Mouse (Mus musculus) intestine, embryonic 14.5 days (tissue): ENCODE data around the gene Olfr1378. TPM values are rescaled to one million over a fixed set of nuclear protein-coding genes. Genes with fewer than 3 reads are reported as not detected.

ENCODE experiments used
- ATAC-seq: fragments of 200-750 bp; cut with Nextera tagmentation; replicated peaks from 2 replicates; pipeline ENCODE4 v1.8.0; 2017; ENCODE audit warnings: low read depth, moderate number of reproducible peaks, moderate TSS enrichment, moderate library complexity; ENCODE audit not compliant: low FRiP score, low TSS enrichment
- DNase-seq: peaks from one replicate; pipeline ENCODE4 v3.0.0-alpha.2; 2018; ENCODE audit warnings: low spot score
- H3K27ac ChIP-seq: fragments of 300-500 bp; sonication (generic); 2 replicates; pipeline ENCODE4 v1.5.1; 2014; ENCODE audit warnings: low read depth, mild to moderate bottlenecking, control low read depth
- H3K27me3 ChIP-seq: fragments of 300-500 bp; sonication (generic); replicated peaks from 2 replicates; pipeline ENCODE4 v1.6.1; 2014; ENCODE audit warnings: low read length, control low read depth; ENCODE audit not compliant: control insufficient read depth, insufficient read depth
- H3K36me3 ChIP-seq: fragments of 300-500 bp; sonication (generic); 2 replicates; pipeline ENCODE4 v1.6.1; 2014; ENCODE audit warnings: low read length, control low read depth; ENCODE audit not compliant: control insufficient read depth, insufficient read depth
- H3K4me1 ChIP-seq: fragments of 300-500 bp; sonication (generic); replicated peaks from 2 replicates; pipeline ENCODE4 v1.6.1; 2014; ENCODE audit warnings: low read length, control low read depth, mixed read lengths; ENCODE audit not compliant: control insufficient read depth, insufficient read depth
- H3K4me2 ChIP-seq: fragments of 300-500 bp; sonication (generic); 2 replicates; pipeline ENCODE4 v1.6.1; 2014; ENCODE audit warnings: low read length
- H3K4me3 ChIP-seq: fragments of 300-500 bp; sonication (generic); 2 replicates; pipeline ENCODE4 v1.5.1; 2014; ENCODE audit warnings: low read depth, low read length, control low read depth, mixed read lengths
- H3K9ac ChIP-seq: fragments of 300-500 bp; sonication (generic); 2 replicates; pipeline ENCODE4 v1.6.1; 2014; ENCODE audit warnings: mild to moderate bottlenecking, low read length
- H3K9me3 ChIP-seq: fragments of 300-500 bp; sonication (generic); 2 replicates; pipeline ENCODE4 v1.6.1; 2016; ENCODE audit warnings: low read length, control low read depth; ENCODE audit not compliant: control insufficient read depth
- WGBS: fragments of 180-500 bp; shearing (Covaris S2); extraction: QIAGEN DNeasy Blood & Tissue Kit; methylation state at CpG from one replicate; pipeline ENCODE4 v1.1.7; 2014; 5-methylcytosine and 5-hydroxymethylcytosine counted together
- polyA plus RNA-seq: library from polyadenylated mRNA; unstranded; fragments of >200 nt; fragmentation: Nextera tagmentation; extraction: Ambion mirVana; gene quantifications from 2 replicates; pipeline ENCODE4 v1.2.1, GENCODE M21; 2014

The Olfr1378 gene
- polyA plus RNA-seq: not detected in 2 replicates

- Histone ChIP-seq H3K27ac (no peak within 1 kb of the TSS), H3K4me3 (no peak within 1 kb of the TSS), H3K9ac (no peak within 1 kb of the TSS), H3K4me2 (no peak within 1 kb of the TSS), H3K36me3 (no peaks in the 10 kb centered on the region), H3K9me3 (no peaks in the 10 kb centered on the region), H3K27me3 (no peaks in the 10 kb centered on the region), H3K4me1 (no peaks in the 10 kb centered on the region)
- WGBS: 89% methylated on average over 11 of the region's 11 CpGs
- ATAC-seq: no peak
- peak; percentile 13 for DNase-seq
These were observed at the start of gene Olfr1378 for GRCm38 (mm10) chr11:50966230-50966629. Gene Olfr1378 (plus strand): TSS chr11:50966530.

GRCm38 (mm10) chr11:50930469-50931014 is 35.8 kb upstream of the Olfr1378 start:
- Histone ChIP-seq H3K4me2 (peak overlapping the region; percentile 98), H3K36me3 (no peaks in the 10 kb centered on the region), H3K9ac (peak overlapping the region; percentile 41), H3K4me1 (0 out of 2 replicates have a peak, but pooled peaks cover 5% of the 10 kb centered on the region), H3K27ac (no peak overlapping the region), H3K27me3 (no peaks in the 10 kb centered on the region), H3K9me3 (no peaks in the 10 kb centered on the region), H3K4me3 (peak overlapping the region; percentile 48)
- DNase-seq (peak; percentile 59), ATAC-seq (no peak)
- 22% methylated on average over 14 of the region's 14 CpGs for WGBS

DNA sequence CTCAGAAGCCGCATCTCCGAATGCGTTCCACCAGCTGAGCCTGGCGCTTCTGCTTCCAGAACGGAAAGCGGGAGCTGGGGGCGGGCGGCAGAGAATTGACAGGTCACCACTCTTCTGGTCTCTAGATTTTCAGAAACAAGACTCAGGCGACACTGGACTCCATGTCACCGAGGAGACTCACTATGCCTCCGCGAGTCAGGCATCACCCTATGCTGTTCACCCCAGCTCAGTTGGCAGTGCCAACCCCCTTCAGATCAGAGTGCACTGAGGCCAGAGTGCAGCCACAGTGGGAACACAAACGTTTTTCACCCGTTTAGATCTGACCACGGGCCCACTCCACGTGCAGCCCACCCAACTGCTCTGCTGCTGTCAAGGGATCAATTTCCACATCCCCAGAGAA is 35.3 kb upstream of the Olfr1378 start:
- Histone ChIP-seq H3K9ac (peak overlapping the region; percentile 41), H3K4me2 (peak overlapping the region; percentile 98), H3K4me3 (peak overlapping the region; percentile 48), H3K4me1 (0 out of 2 replicates have a peak, but pooled peaks cover 5% of the 10 kb centered on the region), H3K27me3 (no peaks in the 10 kb centered on the region), H3K36me3 (no peaks in the 10 kb centered on the region), H3K27ac (no peak overlapping the region), H3K9me3 (no peaks in the 10 kb centered on the region)
- DNase-seq (no peak), ATAC-seq (peak; percentile 73)
- WGBS: 2% methylated on average over 16 of the region's 16 CpGs

- peak; percentile 90 for DNase-seq
- under 1% methylated on average over 18 of the region's 18 CpGs for WGBS
- H3K36me3 ChIP-seq: no peaks in the 10 kb centered on the region
- H3K9ac ChIP-seq: peak within 1 kb of the TSS; percentile 41
- ATAC-seq: peak; percentile 92
- peak within 1 kb of the TSS; percentile 48 for H3K4me3 ChIP-seq
- no peak within 1 kb of the TSS for H3K27ac ChIP-seq
- H3K4me2 ChIP-seq: peak within 1 kb of the TSS; percentile 98
- no peaks in the 10 kb centered on the region for H3K27me3 ChIP-seq
- H3K9me3 ChIP-seq: no peaks in the 10 kb centered on the region
- H3K4me1 ChIP-seq: 0 out of 2 replicates have a peak, but pooled peaks cover 5% of the 10 kb centered on the region
These were observed 34.9 kb upstream of the Olfr1378 start, which contains the start of gene Zfp354b for GRCm38 (mm10) chr11:50931451-50931866. Gene Zfp354b (minus strand): TSS chr11:50931633.

DNA sequence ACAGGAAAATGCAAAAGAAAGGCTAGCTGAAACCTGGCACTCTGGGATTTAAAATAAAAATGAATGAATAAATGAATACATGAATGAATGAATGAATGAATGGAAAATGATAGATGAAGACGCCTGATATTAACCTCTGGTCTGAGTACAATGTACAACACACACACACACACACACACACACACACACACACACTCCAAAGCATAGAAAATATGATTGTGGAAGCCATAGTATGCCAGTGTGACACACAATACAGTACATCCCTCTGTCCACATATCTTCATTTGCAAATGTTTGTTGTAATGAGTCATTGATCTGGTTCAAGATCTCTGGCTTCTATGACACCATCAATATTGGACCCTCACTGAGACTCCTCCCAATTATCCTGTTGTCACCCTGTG is 34.3 kb upstream of the Olfr1378 start:
- no peak for DNase-seq
- H3K27me3 ChIP-seq: no peaks in the 10 kb centered on the region
- peak overlapping the region; percentile 98 for H3K4me2 ChIP-seq
- 78% methylated on average over 1 of the region's 1 CpGs for WGBS
- no peaks in the 10 kb centered on the region for H3K9me3 ChIP-seq
- no peak overlapping the region for H3K9ac ChIP-seq
- peak overlapping the region; percentile 48; the same call in 1 of the 2 replicates for H3K4me3 ChIP-seq
- H3K36me3 ChIP-seq: no peaks in the 10 kb centered on the region
- H3K27ac ChIP-seq: no peak overlapping the region
- ATAC-seq: no peak
- H3K4me1 ChIP-seq: 0 out of 2 replicates have a peak, but pooled peaks cover 5% of the 10 kb centered on the region

DNA sequence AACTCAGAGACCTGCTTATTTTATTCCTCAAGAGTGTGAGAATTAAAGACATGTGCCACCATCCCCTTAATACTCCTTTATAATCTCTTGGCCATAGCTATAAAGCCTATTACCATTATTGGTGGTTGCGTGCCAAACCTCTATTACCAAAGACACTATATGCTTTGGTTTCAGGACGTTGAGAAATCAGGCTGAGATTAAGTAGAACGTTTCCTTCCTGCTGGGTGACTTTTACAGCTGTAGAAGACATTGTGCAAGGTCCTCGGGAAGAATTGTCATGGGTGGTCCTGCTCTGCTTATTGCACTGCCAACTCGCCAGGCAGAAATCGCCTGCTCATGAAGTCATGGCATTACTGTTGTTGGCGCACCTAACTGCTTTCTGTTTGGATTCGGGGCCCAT is 27.9 kb upstream of the Olfr1378 start:
- DNase-seq: no peak
- no peak for ATAC-seq
- H3K27me3 ChIP-seq: no peaks in the 10 kb centered on the region
- no peak overlapping the region for H3K4me2 ChIP-seq
- H3K4me3 ChIP-seq: no peak overlapping the region
- H3K27ac ChIP-seq: no peak overlapping the region
- 77% methylated on average over 8 of the region's 8 CpGs for WGBS
- no peaks in the 10 kb centered on the region for H3K36me3 ChIP-seq
- no peaks in the 10 kb centered on the region for H3K4me1 ChIP-seq
- no peaks in the 10 kb centered on the region for H3K9me3 ChIP-seq
- H3K9ac ChIP-seq: no peak overlapping the region

GRCm38 (mm10) chr11:50939621-50940366 is 26.5 kb upstream of the Olfr1378 start:
- no peak for ATAC-seq
- Histone ChIP-seq H3K4me2 (no peak overlapping the region), H3K4me3 (no peak overlapping the region), H3K9me3 (no peaks in the 10 kb centered on the region), H3K27me3 (no peaks in the 10 kb centered on the region), H3K27ac (no peak overlapping the region), H3K4me1 (no peaks in the 10 kb centered on the region), H3K9ac (no peak overlapping the region), H3K36me3 (no peaks in the 10 kb centered on the region)
- DNase-seq: peak; percentile 66
- WGBS: 34% methylated on average over 14 of the region's 14 CpGs

- Histone ChIP-seq H3K4me1 (no peaks in the 10 kb centered on the region), H3K4me3 (no peak overlapping the region), H3K9ac (no peak overlapping the region), H3K9me3 (no peaks in the 10 kb centered on the region), H3K27me3 (no peaks in the 10 kb centered on the region), H3K27ac (no peak overlapping the region), H3K4me2 (no peak overlapping the region), H3K36me3 (no peaks in the 10 kb centered on the region)
- WGBS: 68% methylated on average over 12 of the region's 12 CpGs
- DNase-seq (no peak), ATAC-seq (no peak)
These were observed 23.9 kb upstream of the Olfr1378 start for GRCm38 (mm10) chr11:50942386-50942785.
